Mouse (Mus musculus): Measurements from ENCODE around the gene Rusc2. TPM values are rescaled to one million over a fixed set of nuclear protein-coding genes. Genes with fewer than 3 reads are reported as not detected.

Gene Rusc2
- not detected for polyA plus RNA-seq (2014; fragmentation: Illumina TruSeq; extraction: RNeasy Lipid Tissue Mini Kit (QIAGEN cat#74804); ENCODE audit: low read depth, low replicate concordance)

GRCm38 (mm10) chr4:43381408-43382154 lies at the start of gene Rusc2:
Gene Rusc2 (plus strand): TSS chr4:43381979.

GRCm38 (mm10) chr4:43428946-43429345 lies 47.2 kb downstream of the Rusc2 start, which contains the start of gene Fam166b:
Gene Fam166b (minus strand): TSS chr4:43429134.

DNA sequence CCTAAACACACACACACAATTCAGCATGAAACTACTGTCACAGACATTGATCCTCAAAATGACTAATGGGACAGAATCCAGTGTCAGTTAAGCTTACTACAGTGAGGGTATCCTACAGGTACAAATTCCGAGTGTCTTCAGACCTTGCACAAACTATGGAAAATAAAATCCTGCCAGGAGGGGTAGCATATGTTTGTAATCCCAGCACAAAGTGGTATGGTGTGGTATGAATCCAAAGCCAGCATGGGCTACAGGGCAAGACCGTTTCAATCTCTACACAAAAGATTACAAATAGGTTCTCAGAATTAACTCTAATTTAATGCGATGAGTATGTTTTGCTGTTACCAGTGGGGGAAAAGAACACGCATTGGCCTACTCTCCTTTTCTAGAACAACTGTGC lies 59.9 kb downstream of the Rusc2 start, which contains the start of gene Tesk1:
Gene Tesk1 (plus strand): TSS at position 301 of the 400 bp plus-strand sequence.

DNA sequence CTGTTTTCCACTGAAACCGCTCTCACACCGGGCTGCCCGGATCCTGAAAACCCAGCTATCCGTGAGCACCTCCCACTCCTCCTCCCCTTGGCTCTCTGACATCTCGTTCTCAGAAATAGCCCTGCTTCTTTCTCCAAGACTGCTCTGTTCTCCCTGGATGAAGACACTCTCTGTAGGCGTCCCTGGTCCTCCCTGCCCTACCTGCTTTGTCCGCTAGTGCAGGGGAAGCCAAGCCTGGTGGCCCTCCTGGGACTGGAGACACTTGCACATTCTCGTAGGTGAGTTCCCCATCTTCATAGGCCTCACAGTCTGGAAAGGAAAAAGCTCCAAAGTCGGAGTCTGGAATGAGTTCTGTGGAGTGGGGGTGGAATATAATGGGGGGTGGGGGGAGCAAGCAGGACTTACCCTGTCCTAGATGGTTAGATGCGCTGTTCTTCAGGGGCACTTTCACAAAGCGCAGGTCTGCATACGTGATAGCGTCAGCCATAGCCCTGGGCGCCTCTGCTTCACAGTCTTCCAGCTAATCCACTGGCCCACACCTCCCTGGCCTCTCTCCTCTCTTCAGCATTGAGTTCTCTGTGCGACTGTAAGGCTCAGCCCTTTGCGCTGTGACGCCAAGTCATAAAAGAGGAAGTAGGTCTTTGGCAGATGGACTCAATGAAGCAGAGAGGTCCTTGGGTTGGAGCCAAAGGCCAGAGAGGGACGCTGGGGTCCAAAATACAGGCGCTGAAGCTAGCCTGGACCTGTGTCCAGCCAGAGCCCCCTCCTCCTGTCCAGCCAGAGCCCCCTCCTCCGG lies 72.5 kb downstream of the Rusc2 start, which contains the start of gene Cd72:
Gene Cd72 (minus strand): TSS at position 588 of the 796 bp plus-strand sequence.

Other genes with a start within 250 kb of the Rusc2 start
- gene Atp8b5, start 114.8 kb upstream of the Rusc2 start, polyA plus RNA-seq (2014; fragmentation: Illumina TruSeq; extraction: RNeasy Lipid Tissue Mini Kit (QIAGEN cat#74804); ENCODE audit: low read depth, low replicate concordance): 0.73 TPM
- gene Fam166b, start 47.2 kb downstream of the Rusc2 start, polyA plus RNA-seq (2014; fragmentation: Illumina TruSeq; extraction: RNeasy Lipid Tissue Mini Kit (QIAGEN cat#74804); ENCODE audit: low read depth, low replicate concordance): not detected
- gene Tesk1, start 60.0 kb downstream of the Rusc2 start, polyA plus RNA-seq (2014; fragmentation: Illumina TruSeq; extraction: RNeasy Lipid Tissue Mini Kit (QIAGEN cat#74804); ENCODE audit: low read depth, low replicate concordance): 0.32 TPM
- 3.5 TPM for gene Cd72, start 72.6 kb downstream of the Rusc2 start, polyA plus RNA-seq (2014; fragmentation: Illumina TruSeq; extraction: RNeasy Lipid Tissue Mini Kit (QIAGEN cat#74804); ENCODE audit: low read depth, low replicate concordance)
- gene Sit1, start 101.8 kb downstream of the Rusc2 start, polyA plus RNA-seq (2014; fragmentation: Illumina TruSeq; extraction: RNeasy Lipid Tissue Mini Kit (QIAGEN cat#74804); ENCODE audit: low read depth, low replicate concordance): not detected
- gene Ccdc107, start 110.9 kb downstream of the Rusc2 start, polyA plus RNA-seq (2014; fragmentation: Illumina TruSeq; extraction: RNeasy Lipid Tissue Mini Kit (QIAGEN cat#74804); ENCODE audit: low read depth, low replicate concordance): 16.3 TPM
- 4.2 TPM for gene Arhgef39, start 117.7 kb downstream of the Rusc2 start, polyA plus RNA-seq (2014; fragmentation: Illumina TruSeq; extraction: RNeasy Lipid Tissue Mini Kit (QIAGEN cat#74804); ENCODE audit: low read depth, low replicate concordance)
- 2.0 TPM for gene Car9, start 125.0 kb downstream of the Rusc2 start, polyA plus RNA-seq (2014; fragmentation: Illumina TruSeq; extraction: RNeasy Lipid Tissue Mini Kit (QIAGEN cat#74804); ENCODE audit: low read depth, low replicate concordance)
- gene Tpm2, start 141.8 kb downstream of the Rusc2 start, polyA plus RNA-seq (2014; fragmentation: Illumina TruSeq; extraction: RNeasy Lipid Tissue Mini Kit (QIAGEN cat#74804); ENCODE audit: low read depth, low replicate concordance): 7.9 TPM
- 26.8 TPM for gene Creb3, start 180.4 kb downstream of the Rusc2 start, polyA plus RNA-seq (2014; fragmentation: Illumina TruSeq; extraction: RNeasy Lipid Tissue Mini Kit (QIAGEN cat#74804); ENCODE audit: low read depth, low replicate concordance)
- 110 TPM for gene Tln1, start 180.7 kb downstream of the Rusc2 start, polyA plus RNA-seq (2014; fragmentation: Illumina TruSeq; extraction: RNeasy Lipid Tissue Mini Kit (QIAGEN cat#74804); ENCODE audit: low read depth, low replicate concordance)
- gene Rgp1, start 196.7 kb downstream of the Rusc2 start, polyA plus RNA-seq (2014; fragmentation: Illumina TruSeq; extraction: RNeasy Lipid Tissue Mini Kit (QIAGEN cat#74804); ENCODE audit: low read depth, low replicate concordance): 3.6 TPM
- gene Gba2, start 196.9 kb downstream of the Rusc2 start, polyA plus RNA-seq (2014; fragmentation: Illumina TruSeq; extraction: RNeasy Lipid Tissue Mini Kit (QIAGEN cat#74804); ENCODE audit: low read depth, low replicate concordance): 0.93 TPM
- not detected for gene Msmp, start 202.5 kb downstream of the Rusc2 start, polyA plus RNA-seq (2014; fragmentation: Illumina TruSeq; extraction: RNeasy Lipid Tissue Mini Kit (QIAGEN cat#74804); ENCODE audit: low read depth, low replicate concordance)
- gene Npr2, start 250.0 kb downstream of the Rusc2 start, polyA plus RNA-seq (2014; fragmentation: Illumina TruSeq; extraction: RNeasy Lipid Tissue Mini Kit (QIAGEN cat#74804); ENCODE audit: low read depth, low replicate concordance): 9.2 TPM